Mouse (Mus musculus): ENCODE measurements around the gene Cby1. TPM values are rescaled to one million over a fixed set of nuclear protein-coding genes. Genes with fewer than 3 reads are reported as not detected.

Cby1 gene
- polyA plus RNA-seq, 1 experiment: 31.5 TPM

DNA sequence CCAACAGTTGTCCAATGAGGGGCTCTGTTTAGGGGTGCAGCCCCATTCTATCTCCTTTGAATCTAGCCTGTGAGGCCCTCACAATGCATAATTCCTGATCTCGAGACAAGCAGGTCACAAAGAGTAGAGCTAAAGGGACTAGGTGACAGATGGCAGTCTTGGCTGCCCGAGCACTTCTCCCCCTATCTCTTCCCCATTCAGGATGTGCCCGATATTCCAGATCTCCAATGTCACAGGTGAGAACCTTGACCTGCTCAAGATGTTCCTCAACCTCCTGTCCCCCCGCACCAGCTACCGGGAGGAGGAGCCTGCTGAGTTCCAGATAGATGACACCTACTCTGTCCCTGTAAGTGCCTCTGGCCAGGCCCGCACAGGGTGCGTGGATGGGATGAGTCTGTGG, 56.6 kb downstream of the Cby1 start:
- TF ChIP-seq CTCF (IDR thresholded peaks at IDR 0.05; ENCODE audit: borderline replicate concordance, extremely low read depth, insufficient read depth, insufficient read length): no peak
- TF ChIP-seq POLR2A (IDR thresholded peaks at IDR 0.05; ENCODE audit: borderline replicate concordance, extremely low read depth, insufficient read depth, insufficient read length, poor library complexity, severe bottlenecking): no peak
- no peak for DNase-seq (ENCODE audit: low read depth)

- TF ChIP-seq CTCF (IDR thresholded peaks at IDR 0.05; ENCODE audit: borderline replicate concordance, extremely low read depth, insufficient read depth, insufficient read length) (no peak), POLR2A (IDR thresholded peaks at IDR 0.05; ENCODE audit: borderline replicate concordance, extremely low read depth, insufficient read depth, insufficient read length, poor library complexity, severe bottlenecking) (no peak)
- DNase-seq (ENCODE audit: low read depth): no peak
These were observed 57.7 kb downstream of the Cby1 start for GRCm38 (mm10) chr15:79716710-79717109.

Other genes starting within 250 kb of the Cby1 start
- gene Csnk1e, start 203.6 kb upstream of the Cby1 start, polyA plus RNA-seq (2012; rRNA removed): 403 and 452 TPM in 2 replicates
- gene Kcnj4, start 154.0 kb upstream of the Cby1 start, polyA plus RNA-seq (2012; rRNA removed): 0.30 and 0.68 TPM in 2 replicates
- gene Kdelr3, start 142.8 kb upstream of the Cby1 start, polyA plus RNA-seq (2012; rRNA removed): 8.7 and 11.3 TPM in 2 replicates
- 721 and 963 TPM in 2 replicates for gene Ddx17, start 112.5 kb upstream of the Cby1 start, polyA plus RNA-seq (2012; rRNA removed)
- 4.0 and 5.0 TPM in 2 replicates for gene Dmc1, start 54.1 kb upstream of the Cby1 start, polyA plus RNA-seq (2012; rRNA removed)
- gene Fam227a, start 243 bp upstream of the Cby1 start, polyA plus RNA-seq (2012; rRNA removed): 33.7 and 33.9 TPM in 2 replicates
- 114 and 142 TPM in 2 replicates for gene Tomm22, start 11.7 kb downstream of the Cby1 start, polyA plus RNA-seq (2012; rRNA removed)
- 34.9 and 37.4 TPM in 2 replicates for gene Josd1, start 28.7 kb downstream of the Cby1 start, polyA plus RNA-seq (2012; rRNA removed)
- gene Gtpbp1, start 31.6 kb downstream of the Cby1 start, polyA plus RNA-seq (2012; rRNA removed): 41.2 and 61.0 TPM in 2 replicates
- gene Sun2, start 83.3 kb downstream of the Cby1 start, polyA plus RNA-seq (2012; rRNA removed): 46.5 and 47.9 TPM in 2 replicates
- gene Dnal4, start 118.7 kb downstream of the Cby1 start, polyA plus RNA-seq (2012; rRNA removed): 77.6 and 110 TPM in 2 replicates
- 20.7 and 53.6 TPM in 2 replicates for gene Nptxr, start 145.6 kb downstream of the Cby1 start, polyA plus RNA-seq (2012; rRNA removed)
- gene Npcd, start 175.0 kb downstream of the Cby1 start, polyA plus RNA-seq (2012; rRNA removed): 0.53 and 1.8 TPM in 2 replicates
- gene Cbx6, start 175.5 kb downstream of the Cby1 start, polyA plus RNA-seq (2012; rRNA removed): 69.6 and 84.6 TPM in 2 replicates
- 4.7 and 5.6 TPM in 2 replicates for gene Apobec3, start 232.5 kb downstream of the Cby1 start, polyA plus RNA-seq (2012; rRNA removed)